Mouse (Mus musculus): ENCODE results near the gene BC037034. TPM values are rescaled to one million over a fixed set of nuclear protein-coding genes. Genes with fewer than 3 reads are reported as not detected.

Gene BC037034
- polyA plus RNA-seq, 1 experiment from 2014 or later = 2.9 TPM

DNA sequence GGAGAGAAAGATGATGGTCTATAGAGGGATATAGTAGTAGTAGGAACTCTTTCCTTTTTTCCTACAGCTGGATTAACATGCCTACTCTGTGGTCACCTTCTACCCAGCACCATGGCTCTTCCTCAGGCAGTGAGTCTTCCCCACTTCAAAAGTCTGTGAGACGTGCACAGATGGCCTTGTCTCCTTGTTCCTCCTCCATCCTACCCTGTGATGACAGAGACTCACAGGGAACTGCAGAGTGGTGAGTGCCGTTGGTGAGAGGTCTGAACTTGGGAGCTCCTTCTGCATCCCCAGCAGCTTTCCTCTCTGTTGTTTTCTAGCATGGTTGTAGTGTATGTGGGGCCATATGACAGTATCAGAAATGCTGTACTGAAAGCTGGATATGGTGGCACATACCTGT lies 18.0 kb upstream of the BC037034 start:
- H3K9ac ChIP-seq (ENCODE audit: low read length) = no peak overlapping the region
- H3K4me1 ChIP-seq (ENCODE audit: control insufficient read depth in 2 of 2, insufficient read depth in 2 of 2, low read length in 2 of 2) = peaks cover 3 to 4% of the 10 kb centered on the region in 2 experiments; a peak in 3 of 4 replicates
- WGBS = 70% methylated on average over 2 of the region's 2 CpGs
- H3K27ac ChIP-seq (replicated peaks in 1 of 2; ENCODE audit: control insufficient read depth in 1 of 2, insufficient read depth in 1 of 2, low read depth in 2 of 2, low read length in 2 of 2) = no peak overlapping the region
- ATAC-seq (ENCODE audit: insufficient number of reproducible peaks, insufficient read depth, low FRiP score, low read depth) = no peak
- peaks cover 7% of the 10 kb centered on the region; the same call in 1 of the 2 replicates for H3K27me3 ChIP-seq (ENCODE audit: control insufficient read depth, insufficient read depth, low read length)
- H3K9me3 ChIP-seq (ENCODE audit: control insufficient read depth, low read length) = no peaks in the 10 kb centered on the region
- H3K36me3 ChIP-seq (ENCODE audit: control insufficient read depth, insufficient read depth, low read length) = no peaks in the 10 kb centered on the region
- H3K4me2 ChIP-seq (ENCODE audit: low read length) = no peak overlapping the region
- H3K4me3 ChIP-seq (ENCODE audit: control insufficient read depth in 1 of 2, insufficient read depth in 1 of 2, low read depth in 1 of 2, low read length in 2 of 2) = no peak overlapping the region

DNA sequence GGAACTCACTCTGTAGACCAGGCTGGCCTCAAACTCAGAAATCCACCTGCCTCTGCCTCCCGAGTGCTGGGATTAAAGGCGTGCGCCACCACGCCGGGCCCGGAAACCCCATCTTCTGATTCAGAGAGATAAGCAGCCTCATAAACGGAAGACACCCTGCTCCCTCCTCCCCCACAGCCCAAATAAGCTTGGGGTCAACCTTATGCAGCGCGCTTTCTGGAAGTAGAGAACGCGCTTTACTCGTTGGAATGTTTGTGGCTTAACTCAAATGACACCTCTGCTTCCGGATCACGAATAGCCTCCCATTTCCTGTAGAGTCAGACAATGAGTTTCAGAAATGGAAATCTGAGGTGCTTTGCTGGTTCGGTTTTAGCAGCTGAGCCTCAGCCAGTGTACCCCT lies 17.0 kb upstream of the BC037034 start:
- no peak for ATAC-seq (ENCODE audit: insufficient number of reproducible peaks, insufficient read depth, low FRiP score, low read depth)
- no peak overlapping the region for H3K9ac ChIP-seq (ENCODE audit: low read length)
- H3K9me3 ChIP-seq (ENCODE audit: control insufficient read depth, low read length) = no peaks in the 10 kb centered on the region
- 88% methylated on average over 15 of the region's 15 CpGs for WGBS
- H3K27ac ChIP-seq (replicated peaks in 1 of 2; ENCODE audit: control insufficient read depth in 1 of 2, insufficient read depth in 1 of 2, low read depth in 2 of 2, low read length in 2 of 2) = no peak overlapping the region
- no peak overlapping the region for H3K4me3 ChIP-seq (ENCODE audit: control insufficient read depth in 1 of 2, insufficient read depth in 1 of 2, low read depth in 1 of 2, low read length in 2 of 2)
- H3K4me2 ChIP-seq (ENCODE audit: low read length) = no peak overlapping the region
- H3K36me3 ChIP-seq (ENCODE audit: control insufficient read depth, insufficient read depth, low read length) = no peaks in the 10 kb centered on the region
- H3K4me1 ChIP-seq (ENCODE audit: control insufficient read depth in 2 of 2, insufficient read depth in 2 of 2, low read length in 2 of 2) = peaks cover 3 to 4% of the 10 kb centered on the region in 2 experiments; a peak in 3 of 4 replicates
- peaks cover 10% of the 10 kb centered on the region; the same call in 1 of the 2 replicates for H3K27me3 ChIP-seq (ENCODE audit: control insufficient read depth, insufficient read depth, low read length)

GRCm38 (mm10) chr5:138280425-138280768 lies 16.6 kb upstream of the BC037034 start:
- peaks cover 3 to 4% of the 10 kb centered on the region in 2 experiments; a peak in 3 of 4 replicates for H3K4me1 ChIP-seq (ENCODE audit: control insufficient read depth in 2 of 2, insufficient read depth in 2 of 2, low read length in 2 of 2)
- H3K9me3 ChIP-seq (ENCODE audit: control insufficient read depth, low read length) = no peaks in the 10 kb centered on the region
- ATAC-seq (ENCODE audit: insufficient number of reproducible peaks, insufficient read depth, low FRiP score, low read depth) = no peak
- H3K4me2 ChIP-seq (ENCODE audit: low read length) = peak overlapping the region; percentile 68
- H3K36me3 ChIP-seq (ENCODE audit: control insufficient read depth, insufficient read depth, low read length) = no peaks in the 10 kb centered on the region
- 19% methylated on average over 26 of the region's 26 CpGs for WGBS
- no peak overlapping the region for H3K9ac ChIP-seq (ENCODE audit: low read length)
- peaks cover 10% of the 10 kb centered on the region; the same call in 1 of the 2 replicates for H3K27me3 ChIP-seq (ENCODE audit: control insufficient read depth, insufficient read depth, low read length)
- H3K4me3 ChIP-seq (ENCODE audit: control insufficient read depth in 1 of 2, insufficient read depth in 1 of 2, low read depth in 1 of 2, low read length in 2 of 2) = peak overlapping the region; percentile 47 to 81
- H3K27ac ChIP-seq (replicated peaks in 1 of 2; ENCODE audit: control insufficient read depth in 1 of 2, insufficient read depth in 1 of 2, low read depth in 2 of 2, low read length in 2 of 2) = no peak overlapping the region

DNA sequence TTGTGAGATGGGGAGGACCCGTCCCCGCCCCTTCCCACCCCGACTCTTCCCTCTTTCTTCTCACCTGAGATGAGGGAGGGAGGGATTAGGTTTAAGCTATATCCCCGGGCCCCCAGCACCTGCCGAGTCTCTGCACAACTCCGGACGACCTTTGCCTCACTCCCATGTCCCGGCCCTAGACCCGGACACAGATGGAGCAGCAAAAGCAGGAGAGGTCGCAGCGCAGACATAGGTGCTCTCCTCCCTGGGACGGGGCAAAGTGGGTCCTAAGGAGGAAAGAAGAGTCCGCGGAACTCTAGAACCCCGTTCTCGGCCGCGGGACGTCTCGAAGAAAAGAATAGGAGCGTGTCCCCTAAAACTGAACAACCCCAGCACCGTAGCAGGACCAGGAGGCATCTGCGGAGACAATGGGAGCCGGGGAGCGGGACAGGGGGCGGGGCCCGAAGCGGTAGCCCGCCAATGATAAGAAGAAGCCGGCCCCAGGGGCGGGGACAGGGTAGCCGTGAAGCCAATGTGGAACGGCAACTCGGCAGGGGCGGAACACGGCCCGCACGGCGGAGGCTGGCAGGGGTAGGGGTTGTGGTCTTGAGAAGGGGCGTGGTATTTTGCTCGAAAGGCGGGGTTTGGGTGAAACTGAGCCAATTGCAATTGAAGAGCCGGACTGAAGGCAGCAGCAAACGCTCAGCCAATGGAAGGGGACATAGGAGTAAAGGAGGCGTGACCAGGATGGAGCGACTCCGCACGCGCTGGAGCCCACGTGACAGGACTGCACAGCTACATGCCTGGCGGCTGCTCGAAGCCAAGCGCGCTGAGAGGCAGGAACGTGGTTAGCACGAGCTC lies 16.0 kb upstream of the BC037034 start, which contains the start of the genes Gm43720, Gpc2 and Stag3:
Gm43720 (minus strand) TSS at position 374 of the 840 bp plus-strand sequence.
Gpc2 (minus strand) TSS at position 421 of the 840 bp plus-strand sequence.
Stag3 (plus strand) TSS at position 656 of the 840 bp plus-strand sequence.
- Histone ChIP-seq H3K9me3 (ENCODE audit: control insufficient read depth, low read length) (no peaks in the 10 kb centered on the region), H3K4me3 (ENCODE audit: control insufficient read depth in 1 of 2, insufficient read depth in 1 of 2, low read depth in 1 of 2, low read length in 2 of 2) (peak within 1 kb of the TSS; percentile 47 to 81), H3K9ac (ENCODE audit: low read length) (peak within 1 kb of the TSS; percentile 63), H3K4me2 (ENCODE audit: low read length) (peak within 1 kb of the TSS; percentile 68), H3K27ac (replicated peaks in 1 of 2; ENCODE audit: control insufficient read depth in 1 of 2, insufficient read depth in 1 of 2, low read depth in 2 of 2, low read length in 2 of 2) (no peak within 1 kb of the TSS), H3K27me3 (ENCODE audit: control insufficient read depth, insufficient read depth, low read length) (peaks cover 10% of the 10 kb centered on the region; the same call in 1 of the 2 replicates), H3K4me1 (ENCODE audit: control insufficient read depth in 2 of 2, insufficient read depth in 2 of 2, low read length in 2 of 2) (peaks cover 3 to 4% of the 10 kb centered on the region in 2 experiments; a peak in 3 of 4 replicates), H3K36me3 (ENCODE audit: control insufficient read depth, insufficient read depth, low read length) (no peaks in the 10 kb centered on the region)
- peak; percentile 98 for ATAC-seq (ENCODE audit: insufficient number of reproducible peaks, insufficient read depth, low FRiP score, low read depth)
- under 1% methylated on average over 56 of the region's 56 CpGs for WGBS

DNA sequence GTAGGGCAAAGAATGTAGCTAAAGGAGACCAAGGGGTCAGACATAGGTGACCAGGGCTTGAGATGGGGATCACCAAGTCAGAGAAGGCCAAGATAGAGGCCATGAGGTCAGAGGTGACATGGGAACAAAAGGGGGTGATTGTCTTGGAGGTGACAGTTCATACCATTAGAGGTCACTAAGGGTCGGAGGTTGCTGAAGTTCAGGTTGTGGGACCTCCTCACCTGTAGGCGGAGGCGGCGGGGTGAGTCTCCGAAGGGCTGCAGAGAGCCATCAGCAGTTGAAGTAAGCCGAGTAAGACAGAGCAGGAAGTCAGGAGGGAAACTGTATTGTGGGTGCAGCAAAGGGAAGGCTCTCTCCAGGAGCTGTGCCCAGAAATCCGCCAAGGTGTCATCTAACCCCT lies 14.2 kb upstream of the BC037034 start:
- H3K4me1 ChIP-seq (ENCODE audit: control insufficient read depth in 2 of 2, insufficient read depth in 2 of 2, low read length in 2 of 2) = peaks cover 3 to 4% of the 10 kb centered on the region in 2 experiments; a peak in 3 of 4 replicates
- no peak overlapping the region for H3K4me3 ChIP-seq (ENCODE audit: control insufficient read depth in 1 of 2, insufficient read depth in 1 of 2, low read depth in 1 of 2, low read length in 2 of 2)
- H3K4me2 ChIP-seq (ENCODE audit: low read length) = no peak overlapping the region
- no peaks in the 10 kb centered on the region for H3K36me3 ChIP-seq (ENCODE audit: control insufficient read depth, insufficient read depth, low read length)
- peaks cover 14% of the 10 kb centered on the region; the same call in 1 of the 2 replicates for H3K27me3 ChIP-seq (ENCODE audit: control insufficient read depth, insufficient read depth, low read length)
- no peak for ATAC-seq (ENCODE audit: insufficient number of reproducible peaks, insufficient read depth, low FRiP score, low read depth)
- WGBS = 83% methylated on average over 7 of the region's 7 CpGs
- H3K9ac ChIP-seq (ENCODE audit: low read length) = no peak overlapping the region
- H3K9me3 ChIP-seq (ENCODE audit: control insufficient read depth, low read length) = no peaks in the 10 kb centered on the region
- H3K27ac ChIP-seq (replicated peaks in 1 of 2; ENCODE audit: control insufficient read depth in 1 of 2, insufficient read depth in 1 of 2, low read depth in 2 of 2, low read length in 2 of 2) = no peak overlapping the region

- H3K36me3 ChIP-seq (ENCODE audit: control insufficient read depth, insufficient read depth, low read length) = no peaks in the 10 kb centered on the region
- ATAC-seq (ENCODE audit: insufficient number of reproducible peaks, insufficient read depth, low FRiP score, low read depth) = no peak
- peak overlapping the region; percentile 66 for H3K4me2 ChIP-seq (ENCODE audit: low read length)
- H3K27me3 ChIP-seq (ENCODE audit: control insufficient read depth, insufficient read depth, low read length) = peaks cover 25% of the 10 kb centered on the region
- H3K9ac ChIP-seq (ENCODE audit: low read length) = peak overlapping the region; percentile 66
- H3K4me1 ChIP-seq (ENCODE audit: control insufficient read depth in 2 of 2, insufficient read depth in 2 of 2, low read length in 2 of 2) = peaks cover 2 to 9% of the 10 kb centered on the region in 2 experiments; a peak in 3 of 4 replicates
- 24% methylated on average over 41 of the region's 41 CpGs for WGBS
- no peaks in the 10 kb centered on the region for H3K9me3 ChIP-seq (ENCODE audit: control insufficient read depth, low read length)
- H3K4me3 ChIP-seq (ENCODE audit: control insufficient read depth in 1 of 2, insufficient read depth in 1 of 2, low read depth in 1 of 2, low read length in 2 of 2) = peak overlapping the region; percentile 5 to 31; a peak in 3 of 4 replicates
- no peak overlapping the region for H3K27ac ChIP-seq (replicated peaks in 1 of 2; ENCODE audit: control insufficient read depth in 1 of 2, insufficient read depth in 1 of 2, low read depth in 2 of 2, low read length in 2 of 2)
Measured at GRCm38 (mm10) chr5:138275216-138276050, 11.6 kb upstream of the BC037034 start.

DNA sequence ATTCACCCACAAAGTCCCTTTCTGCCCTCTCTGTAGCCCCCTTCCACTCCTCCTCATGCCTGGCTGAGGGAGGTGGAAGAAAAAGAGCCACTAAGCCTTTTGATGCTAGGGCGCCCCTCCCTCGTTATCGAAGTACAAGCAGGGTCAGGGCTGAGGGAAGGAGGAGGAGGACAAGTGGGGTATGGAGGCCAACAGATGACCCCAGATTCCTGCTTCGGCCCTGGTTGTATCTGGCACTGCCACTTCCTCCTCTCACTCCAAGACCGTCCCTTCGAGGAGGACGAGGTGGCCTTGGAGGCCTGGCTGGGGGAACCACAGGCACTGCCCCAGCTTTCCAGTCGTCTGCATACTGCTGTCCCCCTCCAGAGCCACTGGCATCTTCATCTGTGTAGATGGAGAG lies 10.4 kb upstream of the BC037034 start:
- peaks cover 26% of the 10 kb centered on the region for H3K27me3 ChIP-seq (ENCODE audit: control insufficient read depth, insufficient read depth, low read length)
- H3K9ac ChIP-seq (ENCODE audit: low read length) = no peak overlapping the region
- H3K9me3 ChIP-seq (ENCODE audit: control insufficient read depth, low read length) = no peaks in the 10 kb centered on the region
- no peaks in the 10 kb centered on the region for H3K36me3 ChIP-seq (ENCODE audit: control insufficient read depth, insufficient read depth, low read length)
- H3K27ac ChIP-seq (replicated peaks in 1 of 2; ENCODE audit: control insufficient read depth in 1 of 2, insufficient read depth in 1 of 2, low read depth in 2 of 2, low read length in 2 of 2) = no peak overlapping the region
- WGBS = 73% methylated on average over 8 of the region's 8 CpGs
- H3K4me1 ChIP-seq (ENCODE audit: control insufficient read depth in 2 of 2, insufficient read depth in 2 of 2, low read length in 2 of 2) = peaks cover 0 to 9% of the 10 kb centered on the region in 2 experiments; a peak in 2 of 4 replicates
- ATAC-seq (ENCODE audit: insufficient number of reproducible peaks, insufficient read depth, low FRiP score, low read depth) = no peak
- no peak overlapping the region for H3K4me3 ChIP-seq (ENCODE audit: control insufficient read depth in 1 of 2, insufficient read depth in 1 of 2, low read depth in 1 of 2, low read length in 2 of 2)
- no peak overlapping the region for H3K4me2 ChIP-seq (ENCODE audit: low read length)
